Mouse (Mus musculus): ENCODE measurements around the gene Frmpd4.

The Frmpd4 gene

GRCm38 (mm10) chrX:167597639-167598217 is 979.3 kb downstream of the Frmpd4 start:
- in situ Hi-C loops (cut with MboI, MseI): no loop called here

- in situ Hi-C loops (cut with MboI, MseI): no loop called here
Observed at GRCm38 (mm10) chrX:167552827-167553226, 1024.2 kb downstream of the Frmpd4 start.

- in situ Hi-C loops (cut with MboI, MseI): no loop called here
Observed at GRCm38 (mm10) chrX:167523151-167523550, 1053.9 kb downstream of the Frmpd4 start.

- in situ Hi-C loops (cut with MboI, MseI): no loop called here
Observed at GRCm38 (mm10) chrX:167522528-167522927, 1054.5 kb downstream of the Frmpd4 start.

- in situ Hi-C loops (cut with MboI, MseI): no loop called here
Observed at GRCm38 (mm10) chrX:167518440-167518839, 1058.6 kb downstream of the Frmpd4 start.

- in situ Hi-C loops (cut with MboI, MseI): loop anchor here (5.0 kb wide), 1 partner anchor 320 kb away; no protein-coding TSS in a partner anchor
Observed at GRCm38 (mm10) chrX:167497780-167498179, 1079.3 kb downstream of the Frmpd4 start.

GRCm38 (mm10) chrX:167492265-167492664 is 1084.8 kb downstream of the Frmpd4 start:
- in situ Hi-C loops (cut with MboI, MseI): no loop called here

GRCm38 (mm10) chrX:167491589-167492207 is 1085.3 kb downstream of the Frmpd4 start:
- in situ Hi-C loops (cut with MboI, MseI): no loop called here

- in situ Hi-C loops (cut with MboI, MseI): no loop called here
Observed at GRCm38 (mm10) chrX:167483409-167484177, 1093.4 kb downstream of the Frmpd4 start.

- in situ Hi-C loops (cut with MboI, MseI): no loop called here
Observed at GRCm38 (mm10) chrX:167477636-167478035, 1099.4 kb downstream of the Frmpd4 start.

- in situ Hi-C loops (cut with MboI, MseI): loop anchor here in 1 of 2 experiments (10.0 kb wide), 1 partner anchor 1390 kb away; no protein-coding TSS in a partner anchor
Observed at GRCm38 (mm10) chrX:167434883-167435282, 1142.1 kb downstream of the Frmpd4 start.

GRCm38 (mm10) chrX:167433950-167434349 is 1143.1 kb downstream of the Frmpd4 start:
- in situ Hi-C loops (cut with MboI, MseI): loop anchor here in 1 of 2 experiments (10.0 kb wide), 1 partner anchor 1391 kb away; no protein-coding TSS in a partner anchor
